Mouse (Mus musculus) urinary bladder, postnatal 14 days (tissue): ENCODE measurements at regions not wholly inside any gene's neighbourhood (a gene's known extent, or its start where the extent isn't known, plus 50 kb on each side); places are given as distances from the start of the nearest gene placed in this dataset.
A peak's percentile ranks its signal among the peaks of the same experiment; 100 is the strongest.

ENCODE experiments used
- DNase-seq: peaks from one replicate; pipeline ENCODE4 v3.0.0; 2021; ENCODE audit warnings: low spot score

GRCm38 (mm10) chr10:19188082-19188742 lies 168.1 kb upstream of the Olig3 start:
- DNase-seq: no peak

- DNase-seq: no peak
Measured at GRCm38 (mm10) chr10:19187716-19188081, 168.6 kb upstream of the Olig3 start.

GRCm38 (mm10) chr10:19187084-19187615 lies 169.2 kb upstream of the Olig3 start:
- DNase-seq: no peak

- peak; percentile 30 for DNase-seq
Measured at GRCm38 (mm10) chr10:19185790-19186581, 170.3 kb upstream of the Olig3 start.

- no peak for DNase-seq
Measured at GRCm38 (mm10) chr10:19184886-19185285, 169.4 kb upstream of the Tnfaip3 start.

- no peak for DNase-seq
Measured at GRCm38 (mm10) chr10:19177895-19178294, 162.4 kb upstream of the Tnfaip3 start.

GRCm38 (mm10) chr10:19177414-19177813 lies 162.0 kb upstream of the Tnfaip3 start:
- peak; percentile 30 for DNase-seq

- DNase-seq: no peak
Measured at GRCm38 (mm10) chr10:19176249-19176648, 160.8 kb upstream of the Tnfaip3 start.

- no peak for DNase-seq
Measured at GRCm38 (mm10) chr10:19171834-19172233, 156.4 kb upstream of the Tnfaip3 start.

- no peak for DNase-seq
Measured at GRCm38 (mm10) chr10:19170596-19170995, 155.1 kb upstream of the Tnfaip3 start.

GRCm38 (mm10) chr10:19169272-19169671 lies 153.8 kb upstream of the Tnfaip3 start:
- no peak for DNase-seq

- no peak for DNase-seq
Measured at GRCm38 (mm10) chr10:19168362-19168761, 152.9 kb upstream of the Tnfaip3 start.

- no peak for DNase-seq
Measured at GRCm38 (mm10) chr10:19167641-19168271, 152.3 kb upstream of the Tnfaip3 start.

- no peak for DNase-seq
Measured at GRCm38 (mm10) chr10:19167101-19167500, 151.6 kb upstream of the Tnfaip3 start.

GRCm38 (mm10) chr10:19162104-19162503 lies 146.6 kb upstream of the Tnfaip3 start:
- DNase-seq: no peak

- no peak for DNase-seq
Measured at GRCm38 (mm10) chr10:19161149-19161548, 145.7 kb upstream of the Tnfaip3 start.

GRCm38 (mm10) chr10:19154041-19154440 lies 138.6 kb upstream of the Tnfaip3 start:
- no peak for DNase-seq

GRCm38 (mm10) chr10:19152773-19153172 lies 137.3 kb upstream of the Tnfaip3 start:
- DNase-seq: no peak

- no peak for DNase-seq
Measured at GRCm38 (mm10) chr10:19150766-19151165, 135.3 kb upstream of the Tnfaip3 start.

- DNase-seq: no peak
Measured at GRCm38 (mm10) chr10:19150005-19150404, 134.5 kb upstream of the Tnfaip3 start.

GRCm38 (mm10) chr10:19149196-19149869 lies 133.9 kb upstream of the Tnfaip3 start:
- DNase-seq: no peak

- no peak for DNase-seq
Measured at GRCm38 (mm10) chr10:19141481-19141880, 126.0 kb upstream of the Tnfaip3 start.
